Mouse (Mus musculus) heart, embryonic 10.5 days (tissue): Measurements from ENCODE around the gene Rgs8. TPM values are rescaled to one million over a fixed set of nuclear protein-coding genes. Genes with fewer than 3 reads are reported as not detected.

Experiments
- DNase-seq: peaks from one replicate; pipeline ENCODE4 v3.0.0-alpha.2; 2017; ENCODE audit warnings: low spot score
- H3K27ac ChIP-seq: fragments of 300-500 bp; sonication (generic); 2 replicates; pipeline ENCODE4 v1.5.1; 2016; ENCODE audit warnings: mild to moderate bottlenecking
- H3K27me3 ChIP-seq: fragments of 300-500 bp; sonication (generic); 2 replicates; pipeline ENCODE4 v1.6.1; 2016; ENCODE audit warnings: mild to moderate bottlenecking; ENCODE audit not compliant: poor library complexity, insufficient read depth, severe bottlenecking
- H3K36me3 ChIP-seq: fragments of 300-500 bp; sonication (generic); 2 replicates; pipeline ENCODE4 v1.6.1; 2016; ENCODE audit warnings: mild to moderate bottlenecking, moderate library complexity
- H3K4me1 ChIP-seq: fragments of 300-500 bp; sonication (generic); 2 replicates; pipeline ENCODE4 v1.6.1; 2016; ENCODE audit warnings: mild to moderate bottlenecking
- H3K4me3 ChIP-seq: fragments of 300-500 bp; sonication (generic); 2 replicates; pipeline ENCODE4 v1.5.1; 2016; ENCODE audit warnings: mild to moderate bottlenecking, moderate library complexity
- H3K9me3 ChIP-seq: fragments of 300-500 bp; sonication (generic); 2 replicates; pipeline ENCODE4 v1.6.1; 2016; ENCODE audit warnings: mild to moderate bottlenecking, moderate library complexity
- WGBS: fragments of 180-500 bp; shearing (Covaris S2); methylation state at CpG from one replicate; pipeline ENCODE4 v1.1.7; 2016; 5-methylcytosine and 5-hydroxymethylcytosine counted together
- polyA plus RNA-seq: library from polyadenylated mRNA; unstranded; fragments of >200 nt; fragmentation: Nextera tagmentation; extraction: Ambion mirVana; gene quantifications from 2 replicates; pipeline ENCODE4 v1.2.1, GENCODE M21; 2016

Rgs8 gene
- polyA plus RNA-seq, 1 experiment from 2014 or later = 0.55 TPM

DNA sequence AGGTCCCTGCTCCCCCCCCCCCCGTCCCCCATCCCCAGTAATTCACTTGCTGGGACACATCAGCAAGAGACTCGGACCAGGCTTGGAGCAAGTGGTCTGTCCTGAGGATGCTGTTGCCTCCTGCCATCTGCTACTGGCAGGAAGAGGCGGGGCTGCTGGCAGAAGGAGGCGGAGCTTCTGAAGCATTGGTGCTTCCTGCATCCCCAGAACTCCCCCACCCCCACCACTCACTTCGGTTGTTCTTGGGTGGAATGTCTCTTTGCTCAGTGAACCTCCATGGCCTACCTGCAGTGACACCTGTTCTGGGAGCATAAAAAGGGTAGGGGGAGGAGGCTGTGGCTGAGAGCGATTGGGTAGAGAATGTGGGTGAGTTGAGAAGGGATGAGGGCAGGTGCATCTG, 27.5 kb downstream of the Rgs8 start:
- WGBS = 57% methylated on average over 6 of the region's 6 CpGs

GRCm38 (mm10) chr1:153681036-153681435, 28.2 kb downstream of the Rgs8 start:
- Histone ChIP-seq H3K27ac (no peak overlapping the region), H3K4me3 (no peak overlapping the region), H3K36me3 (no peaks in the 10 kb centered on the region), H3K27me3 (peaks cover 30% of the 10 kb centered on the region; the same call in 1 of the 2 replicates), H3K9me3 (no peaks in the 10 kb centered on the region), H3K4me1 (peaks cover 13% of the 10 kb centered on the region; the same call in 1 of the 2 replicates)
- 73% methylated on average over 2 of the region's 2 CpGs for WGBS
- no peak for DNase-seq

More for the DNA sequence above, 27.5 kb downstream of the Rgs8 start:
- H3K27me3 ChIP-seq = peaks cover 30% of the 10 kb centered on the region; the same call in 1 of the 2 replicates
- no peak for DNase-seq
- peaks cover 13% of the 10 kb centered on the region; the same call in 1 of the 2 replicates for H3K4me1 ChIP-seq
- H3K36me3 ChIP-seq = no peaks in the 10 kb centered on the region
- no peak overlapping the region for H3K4me3 ChIP-seq
- no peak overlapping the region for H3K27ac ChIP-seq
- H3K9me3 ChIP-seq = no peaks in the 10 kb centered on the region

GRCm38 (mm10) chr1:153683190-153683589, 30.4 kb downstream of the Rgs8 start:
- no peaks in the 10 kb centered on the region for H3K9me3 ChIP-seq
- DNase-seq = no peak
- 0 out of 2 replicates have a peak overlapping the region, but pooled peaks have one; percentile 6 for H3K27ac ChIP-seq
- H3K36me3 ChIP-seq = no peaks in the 10 kb centered on the region
- peaks cover 16% of the 10 kb centered on the region; the same call in 1 of the 2 replicates for H3K27me3 ChIP-seq
- 68% methylated on average over 11 of the region's 11 CpGs for WGBS
- peaks cover 13% of the 10 kb centered on the region; the same call in 1 of the 2 replicates for H3K4me1 ChIP-seq
- H3K4me3 ChIP-seq = no peak overlapping the region

DNA sequence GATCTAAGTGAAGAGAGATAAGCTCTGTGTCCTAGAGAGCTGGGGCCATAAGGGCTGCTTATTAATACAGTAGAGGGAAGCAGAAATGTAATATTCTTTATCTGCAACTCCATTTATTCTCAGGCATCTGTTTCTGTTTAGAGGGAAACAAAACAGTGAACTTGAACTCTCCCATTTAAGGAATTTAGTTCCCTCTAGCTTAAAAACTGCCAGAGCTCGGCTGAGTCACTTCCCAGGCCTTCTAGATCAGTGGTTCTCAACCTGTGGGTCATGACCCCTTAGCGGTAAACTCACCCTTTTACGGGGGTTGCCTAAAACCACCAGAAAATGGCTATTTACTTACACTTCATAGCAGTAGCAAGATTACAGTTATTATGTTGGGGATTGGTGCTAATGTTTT, 32.8 kb downstream of the Rgs8 start:
- Histone ChIP-seq H3K4me3 (no peak overlapping the region), H3K27me3 (peaks cover 2% of the 10 kb centered on the region; the same call in 1 of the 2 replicates), H3K9me3 (no peaks in the 10 kb centered on the region), H3K4me1 (0 out of 2 replicates have a peak, but pooled peaks cover under 1% of the 10 kb centered on the region), H3K36me3 (no peaks in the 10 kb centered on the region), H3K27ac (no peak overlapping the region)
- no peak for DNase-seq
- WGBS = 65% methylated on average over 3 of the region's 3 CpGs

DNA sequence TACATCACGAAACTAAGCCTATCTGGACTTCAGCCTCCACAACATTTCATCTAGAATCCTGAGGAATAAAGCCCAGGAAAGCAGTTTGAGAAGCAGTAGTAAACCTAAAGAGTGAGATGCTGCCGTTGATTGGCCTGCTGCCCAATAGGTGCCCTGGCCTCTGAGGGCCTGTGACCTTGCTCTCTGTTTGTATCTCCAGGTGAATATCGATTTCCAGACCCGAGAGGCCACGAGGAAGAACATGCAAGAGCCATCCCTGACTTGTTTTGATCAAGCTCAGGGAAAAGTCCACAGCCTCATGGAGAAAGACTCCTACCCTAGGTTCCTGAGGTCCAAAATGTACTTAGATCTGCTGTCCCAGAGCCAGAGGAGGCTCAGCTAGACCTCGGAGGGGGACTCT, 39.7 kb downstream of the Rgs8 start:
- no peaks in the 10 kb centered on the region for H3K4me1 ChIP-seq
- WGBS = 78% methylated on average over 6 of the region's 6 CpGs

GRCm38 (mm10) chr1:153694372-153695120, 41.7 kb downstream of the Rgs8 start:
- Histone ChIP-seq H3K36me3 (no peaks in the 10 kb centered on the region), H3K27ac (no peak overlapping the region), H3K27me3 (peaks cover 15% of the 10 kb centered on the region), H3K9me3 (no peaks in the 10 kb centered on the region), H3K4me3 (no peak overlapping the region), H3K4me1 (peaks cover 11% of the 10 kb centered on the region)
- WGBS = 84% methylated on average over 6 of the region's 6 CpGs
- DNase-seq = no peak

More for the DNA sequence above, 39.7 kb downstream of the Rgs8 start:
- H3K36me3 ChIP-seq = no peaks in the 10 kb centered on the region
- no peaks in the 10 kb centered on the region for H3K9me3 ChIP-seq
- no peak overlapping the region for H3K27ac ChIP-seq
- H3K27me3 ChIP-seq = peaks cover 15% of the 10 kb centered on the region
- DNase-seq = no peak
- H3K4me3 ChIP-seq = no peak overlapping the region

GRCm38 (mm10) chr1:153695398-153695797, 42.6 kb downstream of the Rgs8 start:
- Histone ChIP-seq H3K4me3 (no peak overlapping the region), H3K27me3 (peaks cover 15% of the 10 kb centered on the region), H3K4me1 (peaks cover 12% of the 10 kb centered on the region), H3K27ac (no peak overlapping the region), H3K36me3 (no peaks in the 10 kb centered on the region), H3K9me3 (no peaks in the 10 kb centered on the region)
- WGBS = 85% methylated on average over 10 of the region's 10 CpGs
- DNase-seq = no peak

GRCm38 (mm10) chr1:153696093-153696492, 43.3 kb downstream of the Rgs8 start:
- Histone ChIP-seq H3K27ac (no peak overlapping the region), H3K27me3 (peaks cover 20% of the 10 kb centered on the region), H3K9me3 (no peaks in the 10 kb centered on the region), H3K36me3 (no peaks in the 10 kb centered on the region), H3K4me3 (no peak overlapping the region), H3K4me1 (peaks cover 12% of the 10 kb centered on the region)
- no peak for DNase-seq
- WGBS = 92% methylated on average over 11 of the region's 11 CpGs

DNA sequence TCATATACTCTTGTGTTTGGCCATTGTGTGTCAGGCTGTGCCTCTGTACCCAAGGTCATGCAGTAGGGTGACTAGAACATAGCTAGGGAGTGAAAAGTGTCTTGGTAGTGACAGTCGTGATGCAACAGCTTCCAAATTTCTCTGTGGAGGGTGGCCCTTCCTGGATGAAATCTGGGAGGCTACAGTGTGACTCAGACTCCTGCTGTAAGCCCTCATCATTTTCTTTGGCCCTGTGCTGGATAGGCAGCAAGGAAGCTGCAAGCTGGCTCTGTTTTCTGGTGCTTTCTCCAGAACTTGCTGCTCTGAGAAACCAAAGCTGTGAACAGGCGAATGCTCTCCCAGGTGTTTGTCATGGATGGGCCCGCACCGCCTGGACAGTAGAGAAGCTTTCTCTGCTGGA, 43.7 kb downstream of the Rgs8 start:
- Histone ChIP-seq H3K36me3 (no peaks in the 10 kb centered on the region), H3K9me3 (no peaks in the 10 kb centered on the region), H3K4me1 (peaks cover 12% of the 10 kb centered on the region), H3K4me3 (no peak overlapping the region), H3K27ac (no peak overlapping the region), H3K27me3 (peaks cover 25% of the 10 kb centered on the region)
- 85% methylated on average over 4 of the region's 4 CpGs for WGBS
- DNase-seq = no peak

DNA sequence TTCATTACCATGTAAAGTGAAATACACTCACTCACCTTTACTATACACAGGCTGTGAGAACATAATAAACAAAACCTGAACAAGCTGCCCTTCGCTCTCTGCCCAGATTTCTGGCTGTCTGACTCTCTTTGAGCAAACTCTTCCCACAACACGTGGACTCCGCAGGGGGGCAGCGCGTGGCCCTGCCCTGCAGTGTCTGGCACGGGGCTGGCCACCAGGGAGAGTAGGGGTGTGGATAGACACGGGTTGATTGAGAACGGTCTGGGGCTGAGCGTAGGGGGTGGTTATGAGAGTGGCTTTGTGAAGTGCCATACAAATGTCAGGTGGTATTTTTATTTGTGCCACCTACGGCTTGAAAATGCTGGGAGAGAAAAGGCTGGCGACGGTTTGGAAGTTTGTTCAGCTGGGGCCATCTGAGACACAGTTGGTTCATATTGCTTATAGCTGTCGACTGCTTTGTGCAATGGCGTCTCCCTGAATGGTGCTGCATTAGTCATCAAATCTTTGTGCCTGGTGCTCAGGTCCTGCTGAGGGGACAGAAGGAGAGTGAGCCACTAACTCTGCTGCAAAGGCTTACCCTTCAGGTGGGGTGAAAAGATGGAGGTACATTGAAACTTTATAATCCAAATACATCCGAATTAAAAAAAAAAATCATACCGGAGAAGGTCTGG, 44.9 kb downstream of the Rgs8 start:
- WGBS = 76% methylated on average over 16 of the region's 16 CpGs
- no peak overlapping the region for H3K4me3 ChIP-seq
- DNase-seq = no peak
- H3K27ac ChIP-seq = no peak overlapping the region
- peaks cover 25% of the 10 kb centered on the region for H3K27me3 ChIP-seq
- H3K9me3 ChIP-seq = no peaks in the 10 kb centered on the region
- peaks cover 17% of the 10 kb centered on the region for H3K4me1 ChIP-seq
- H3K36me3 ChIP-seq = no peaks in the 10 kb centered on the region

DNA sequence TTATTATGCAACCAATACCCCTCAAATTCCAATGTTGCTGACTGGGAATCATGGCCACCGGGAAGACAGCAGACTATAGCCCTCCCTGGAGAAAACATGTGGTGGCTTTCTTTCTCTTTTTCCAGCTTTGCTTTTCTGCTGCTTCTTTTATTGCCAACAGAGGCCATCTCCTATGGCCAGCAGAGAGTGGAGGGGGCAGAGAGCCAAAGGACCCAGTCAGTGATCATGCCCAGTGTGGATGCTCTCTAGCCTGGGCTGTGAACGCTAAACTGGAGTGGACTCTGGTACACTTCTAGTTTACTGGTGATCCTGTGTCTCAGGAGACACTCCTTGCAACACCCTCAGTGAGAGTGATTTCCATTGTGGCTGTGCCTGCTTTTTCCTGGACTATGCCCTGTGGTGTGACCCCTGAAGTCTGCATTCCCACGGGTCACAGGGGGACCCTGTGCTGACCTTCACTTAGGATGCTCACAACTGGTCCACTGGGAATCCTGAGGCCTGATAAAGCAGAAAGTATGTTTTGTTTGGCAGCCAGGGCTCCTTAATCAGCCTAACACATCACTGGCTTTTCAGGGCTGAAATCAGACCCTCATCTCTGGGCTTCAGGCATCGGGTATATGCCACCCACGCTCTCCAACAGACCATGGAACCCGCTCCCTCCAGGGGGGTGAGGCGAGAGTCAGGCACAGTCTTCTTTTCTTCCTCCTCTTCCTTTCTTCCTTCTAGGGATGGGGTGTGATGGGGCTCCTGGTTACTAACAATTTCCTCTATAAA, 45.7 kb downstream of the Rgs8 start:
- no peak overlapping the region for H3K4me3 ChIP-seq
- H3K27ac ChIP-seq = no peak overlapping the region
- peaks cover 29% of the 10 kb centered on the region; the same call in 1 of the 2 replicates for H3K27me3 ChIP-seq
- H3K36me3 ChIP-seq = no peaks in the 10 kb centered on the region
- 65% methylated on average over 7 of the region's 7 CpGs for WGBS
- no peak for DNase-seq
- H3K9me3 ChIP-seq = no peaks in the 10 kb centered on the region
- H3K4me1 ChIP-seq = peaks cover 25% of the 10 kb centered on the region

GRCm38 (mm10) chr1:153700448-153701063, 47.7 kb downstream of the Rgs8 start:
- Histone ChIP-seq H3K4me3 (no peak overlapping the region), H3K9me3 (no peaks in the 10 kb centered on the region), H3K4me1 (peaks cover 38% of the 10 kb centered on the region), H3K27me3 (peaks cover 33% of the 10 kb centered on the region; the same call in 1 of the 2 replicates), H3K36me3 (no peaks in the 10 kb centered on the region), H3K27ac (no peak overlapping the region)
- 82% methylated on average over 11 of the region's 11 CpGs for WGBS
- no peak for DNase-seq
